Mouse (Mus musculus) NIH3T3 (cell line): ENCODE data around the gene Fam174b.
A peak's percentile ranks its signal among the peaks of the same experiment; 100 is the strongest.

ENCODE experiments used
- DNase-seq: peaks from one replicate; pipeline ENCODE4 v3.0.0-alpha.2; 2012; ENCODE audit warnings: low read depth

Gene Fam174b

DNA sequence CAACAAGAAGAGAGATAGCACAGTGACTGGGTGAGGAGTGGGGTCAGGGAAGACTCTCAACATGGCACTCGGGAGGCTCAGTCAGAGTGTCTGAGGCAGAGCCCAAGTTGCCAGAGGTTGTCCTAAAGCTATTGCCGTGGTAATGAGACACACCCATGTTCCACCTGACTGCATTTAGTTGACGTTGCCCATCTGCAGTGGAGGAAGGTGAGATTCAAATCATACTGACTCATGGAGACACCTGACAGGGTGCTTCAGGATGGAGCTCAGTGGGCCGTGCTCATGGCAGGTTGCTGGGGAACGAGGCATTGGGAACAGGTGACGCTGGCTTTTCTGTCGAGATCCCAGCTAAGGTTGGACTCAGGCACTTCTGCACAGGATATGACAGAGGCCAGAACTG is 9.9 kb downstream of the Fam174b start:
- DNase-seq, result no peak

DNA sequence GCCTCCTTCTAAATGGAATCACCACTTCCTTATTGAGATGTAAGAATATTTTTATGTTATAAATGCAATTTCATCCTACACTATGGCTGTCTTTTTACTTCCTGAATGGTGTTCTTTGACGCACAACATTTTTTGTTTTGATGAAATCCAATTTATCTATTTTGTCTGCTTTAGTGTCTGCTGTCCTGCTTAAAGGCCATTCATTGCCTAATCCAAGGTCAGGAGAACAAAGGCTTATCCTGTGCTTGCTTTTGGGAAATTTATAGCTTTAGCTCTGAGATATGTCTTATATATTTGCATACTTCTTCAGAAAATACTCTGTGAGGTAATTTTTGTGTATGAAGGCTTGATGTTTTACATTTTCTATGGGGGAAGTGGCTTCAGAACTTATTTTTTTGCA is 13.5 kb downstream of the Fam174b start:
- DNase-seq, result no peak

DNA sequence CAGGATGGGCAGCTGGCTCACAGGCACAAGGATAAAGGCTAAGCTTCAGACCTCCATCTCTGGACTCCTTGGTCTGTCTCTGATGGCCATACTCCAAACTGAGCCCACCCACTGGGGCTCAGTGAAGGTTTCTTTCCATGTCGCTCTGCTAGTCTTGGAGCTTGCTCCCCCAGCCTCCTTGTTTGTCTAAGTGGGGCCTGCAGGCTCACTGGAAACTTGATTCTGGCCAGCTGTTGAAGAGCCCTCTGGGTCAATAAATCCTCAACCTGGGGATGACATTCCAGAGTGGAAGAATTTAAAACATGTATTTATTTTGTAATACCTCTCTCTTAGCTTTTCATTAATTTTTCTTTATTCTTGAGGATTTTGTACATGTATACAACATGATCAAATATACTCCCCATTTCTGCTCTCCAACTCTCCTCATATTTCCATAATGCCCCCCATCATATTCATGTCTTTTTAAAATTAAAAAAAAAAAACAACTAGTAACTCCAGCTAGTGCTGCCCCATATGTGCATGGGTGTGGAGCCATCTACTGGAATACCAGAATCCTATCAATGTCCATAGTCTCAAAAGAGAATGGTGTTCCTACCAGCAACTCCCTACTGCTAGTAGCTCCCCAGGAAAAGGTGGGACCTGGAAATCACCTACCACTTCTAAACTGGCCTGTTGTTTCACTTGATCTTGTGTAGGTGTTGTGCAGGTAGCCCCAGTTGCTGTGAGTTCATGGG is 15.4 kb downstream of the Fam174b start:
- DNase-seq, result no peak

DNA sequence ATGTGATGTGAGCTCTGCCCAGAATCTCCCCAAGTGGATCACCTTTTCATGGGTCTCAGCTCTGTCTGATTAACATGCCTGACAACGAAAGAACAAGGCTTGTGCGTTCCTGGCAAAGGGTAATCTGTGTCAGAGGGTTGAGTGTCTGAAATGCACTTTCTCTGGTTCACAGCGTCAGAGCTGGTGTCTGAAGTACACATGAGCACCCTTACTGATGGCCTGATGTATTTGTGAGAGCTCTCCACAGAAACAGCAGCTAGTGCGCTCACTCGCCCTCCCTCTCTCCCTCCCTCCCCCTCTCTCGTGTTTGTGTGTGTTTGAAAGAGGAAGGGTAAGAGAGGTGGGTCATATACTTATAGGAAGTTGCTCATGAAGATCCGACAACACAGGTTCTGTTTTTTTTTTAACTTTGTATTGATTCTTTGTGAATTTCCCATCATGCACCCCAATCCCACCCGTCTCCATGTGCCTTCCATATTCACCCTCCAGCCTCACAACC is 21.6 kb downstream of the Fam174b start:
- no peak for DNase-seq

DNA sequence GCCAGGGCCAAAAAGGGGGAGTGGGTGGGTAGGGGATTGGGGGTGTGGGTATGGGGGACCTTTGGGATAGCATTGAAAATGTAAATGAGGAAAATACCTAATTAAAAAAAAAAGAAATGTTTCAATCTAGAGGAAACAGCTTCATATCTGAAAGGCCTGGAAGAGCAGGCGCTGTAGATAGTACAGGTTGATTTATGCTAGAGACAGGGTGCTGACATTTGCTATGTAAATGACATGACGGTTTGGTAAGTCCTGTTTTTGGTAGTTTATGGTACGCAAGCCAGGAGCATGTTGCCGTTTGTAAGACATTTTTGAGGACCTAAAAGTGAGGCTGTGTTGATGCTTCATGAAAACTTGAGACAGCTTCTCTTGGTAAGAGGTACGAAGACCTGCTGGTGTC is 24.6 kb downstream of the Fam174b start:
- DNase-seq, result no peak

DNA sequence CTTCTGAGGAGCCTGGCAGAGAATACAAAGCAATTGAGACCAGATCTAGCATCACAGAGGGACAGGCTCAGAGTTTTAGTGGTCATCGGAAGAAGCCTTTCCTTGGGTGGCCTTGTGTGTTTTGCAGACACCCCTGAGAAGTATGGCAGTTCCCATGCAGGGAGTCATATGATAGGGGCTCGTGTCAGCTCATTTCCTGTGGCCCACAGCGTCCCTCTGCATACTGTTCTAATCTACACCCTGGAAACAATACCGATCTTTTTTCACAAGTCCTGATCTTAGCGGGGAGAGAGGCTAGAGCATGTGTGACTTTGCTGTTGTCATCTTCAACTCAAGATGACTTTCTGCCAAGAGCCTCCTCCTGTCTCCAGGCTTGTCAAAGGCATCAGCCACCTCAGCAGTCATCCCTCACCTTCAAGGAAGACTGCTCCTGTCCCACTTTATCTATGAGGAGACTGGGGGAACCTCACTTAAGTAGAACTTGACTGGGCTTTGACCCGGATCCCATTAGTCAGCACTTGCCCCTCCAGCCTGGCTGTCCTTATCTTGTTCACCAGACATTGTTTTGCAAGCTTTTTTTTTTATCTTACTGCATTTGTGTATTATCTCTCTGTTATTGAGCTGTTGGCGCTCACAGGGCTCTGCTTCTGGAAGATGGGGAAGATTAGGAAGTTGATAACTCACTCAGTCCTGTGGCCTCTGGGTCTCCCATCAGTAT is 25.2 kb downstream of the Fam174b start:
- DNase-seq, result no peak

DNA sequence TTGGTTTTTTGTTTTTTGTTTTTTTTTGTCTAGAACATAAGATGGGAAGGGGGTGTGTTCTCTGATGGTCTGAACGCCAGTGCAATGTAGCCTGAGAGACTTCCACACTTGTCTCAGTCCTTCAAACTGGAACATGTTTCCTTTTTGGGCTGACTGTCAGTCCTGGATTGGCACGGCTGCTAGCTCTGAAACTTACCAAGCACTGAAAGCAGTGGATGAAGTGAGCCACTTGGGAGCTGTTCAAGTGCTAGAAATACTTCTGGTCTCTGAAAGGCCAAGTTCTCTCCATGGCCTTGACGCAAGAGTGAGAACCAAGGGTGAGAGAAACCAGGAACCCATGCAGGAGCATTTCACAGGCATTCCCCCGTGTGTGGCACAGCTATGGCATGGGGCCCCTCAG is 29.1 kb downstream of the Fam174b start:
- DNase-seq, result no peak

DNA sequence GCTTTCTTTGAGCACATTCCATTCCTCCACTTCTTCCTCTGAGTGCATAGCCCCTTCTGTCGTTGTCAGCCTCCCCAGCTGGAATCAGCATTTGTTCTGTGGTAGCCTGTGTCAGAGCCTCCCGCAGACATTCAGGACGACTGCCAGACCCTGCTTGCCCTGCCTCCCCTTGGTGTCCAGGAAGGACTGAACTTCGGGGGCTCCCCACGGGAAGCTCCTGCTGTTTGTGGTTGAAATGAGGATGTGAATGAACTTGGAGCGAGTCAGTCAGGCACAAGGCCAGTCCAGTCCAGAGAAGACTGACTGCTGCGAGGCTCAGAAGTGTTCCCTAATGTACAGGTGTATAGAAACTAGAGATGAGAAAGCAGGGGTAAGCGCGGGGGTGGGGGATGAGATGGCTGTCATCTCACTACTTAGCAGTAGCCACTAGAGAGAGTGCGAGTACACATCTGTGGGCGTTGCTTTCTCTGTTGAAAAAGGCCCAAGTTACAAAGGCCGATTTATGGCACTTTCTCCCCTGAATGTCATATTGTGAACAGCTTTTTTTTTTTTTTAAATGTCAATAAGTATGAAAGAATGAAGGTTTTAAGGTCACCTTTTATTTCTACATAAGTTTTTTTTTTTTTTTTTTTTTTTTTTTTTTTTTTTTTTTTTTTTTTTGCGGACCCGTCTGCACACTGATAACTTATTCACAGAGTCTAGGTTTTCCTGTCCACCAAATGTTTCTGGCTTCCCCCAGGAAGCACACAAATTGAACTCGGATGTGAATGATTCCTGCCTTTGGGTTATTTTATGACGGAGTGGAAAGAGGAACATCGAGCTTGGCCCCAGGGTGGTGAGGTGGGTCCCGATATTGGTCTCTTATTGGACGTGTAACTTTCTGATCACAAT is 31.5 kb downstream of the Fam174b start:
- peak; percentile 5 for DNase-seq

DNA sequence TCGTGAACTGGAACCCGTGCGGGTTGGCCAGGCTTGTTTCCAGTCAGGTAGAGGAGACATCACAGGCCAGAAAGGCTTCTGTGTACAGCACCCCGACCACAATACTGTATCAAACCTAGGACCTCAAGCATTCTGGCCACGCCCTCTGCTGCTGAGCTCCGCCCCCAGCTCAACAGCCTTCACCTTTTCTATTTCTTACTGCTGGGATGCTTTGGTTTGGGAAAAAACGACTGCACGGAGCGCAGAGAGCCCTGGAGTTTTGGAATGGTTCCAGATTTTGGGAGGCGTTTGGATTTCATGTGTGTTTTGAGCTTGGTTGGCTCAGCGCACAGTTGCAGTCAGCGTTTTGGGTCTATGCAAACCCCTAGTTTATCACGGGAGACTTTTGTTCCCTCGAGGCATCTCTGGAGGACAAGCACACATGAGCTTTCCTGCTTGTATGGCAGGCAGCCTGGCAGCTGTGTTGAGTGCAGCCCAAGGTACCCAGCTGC is 32.2 kb downstream of the Fam174b start:
- DNase-seq, result no peak

DNA sequence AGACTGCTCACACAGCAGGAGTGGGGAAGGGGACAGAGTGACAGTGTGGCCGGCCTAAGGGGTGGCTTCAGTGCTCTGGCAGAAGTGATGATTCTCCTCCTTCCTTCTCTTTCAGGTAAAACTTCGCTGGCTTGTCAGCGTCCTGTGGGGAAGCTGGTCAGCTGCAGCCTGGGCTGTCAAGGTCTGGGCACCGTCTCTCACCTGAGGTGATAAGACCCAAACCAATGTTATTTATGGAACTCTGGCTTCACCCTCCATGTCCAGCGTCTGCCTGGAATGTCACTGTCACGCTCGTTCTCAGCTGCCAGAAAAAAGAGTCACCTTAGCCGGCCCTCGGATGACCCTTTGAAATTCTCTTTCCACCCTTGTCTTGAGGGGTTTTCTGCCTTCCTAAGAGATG is 34.7 kb downstream of the Fam174b start:
- no peak for DNase-seq

DNA sequence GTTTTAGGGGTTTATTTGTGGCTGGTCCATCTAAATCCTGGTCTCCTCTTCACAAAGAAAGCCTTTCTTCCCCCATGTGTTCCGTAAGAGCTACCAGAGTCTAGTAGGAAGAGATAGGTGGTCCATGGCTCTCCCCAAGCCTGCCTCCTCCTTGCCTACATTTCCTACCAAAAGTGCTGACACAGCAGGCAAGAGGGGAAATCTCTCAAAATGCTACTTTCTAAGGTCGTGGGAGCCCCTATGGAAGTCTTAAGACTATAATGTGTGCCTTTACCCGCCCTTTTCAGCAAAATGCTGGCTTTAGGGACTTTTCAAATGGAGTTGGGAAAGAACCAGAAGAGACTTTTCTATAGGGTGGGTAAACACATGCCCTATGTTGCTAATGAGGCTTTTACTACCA is 37.7 kb downstream of the Fam174b start:
- DNase-seq, result no peak

DNA sequence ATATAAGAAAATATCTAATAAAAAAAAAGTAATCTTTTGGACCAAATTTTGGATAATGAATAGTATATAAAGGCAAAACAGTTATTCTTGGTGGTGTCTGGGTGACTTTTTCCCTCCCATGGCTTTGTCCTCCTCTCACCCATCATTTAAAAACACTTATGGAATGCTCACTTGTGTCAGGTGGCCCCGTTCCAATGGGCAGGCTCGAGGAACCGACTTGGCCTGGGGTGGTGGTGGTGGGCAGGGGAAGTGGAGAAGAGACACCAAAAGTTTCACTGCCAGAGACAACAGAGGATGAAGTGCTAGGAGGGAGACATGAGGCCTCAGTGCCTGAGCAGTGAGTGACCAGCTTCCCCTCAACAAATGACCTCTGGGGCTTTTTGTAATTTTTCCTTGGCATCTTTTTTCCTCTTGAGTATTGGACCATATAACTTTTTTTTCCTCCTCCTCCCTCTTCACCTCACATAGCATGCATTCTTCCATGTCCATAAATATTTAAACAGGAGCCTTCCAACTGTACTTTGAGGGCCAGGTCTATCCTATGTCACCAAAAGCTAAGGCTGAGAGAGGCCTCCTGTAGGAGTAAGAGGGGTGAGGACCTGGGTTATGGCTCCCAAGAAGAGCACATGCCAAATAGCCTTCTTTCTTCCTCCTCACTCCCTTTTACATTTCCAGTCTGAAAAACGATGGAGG is 44.8 kb downstream of the Fam174b start:
- DNase-seq, result no peak

DNA sequence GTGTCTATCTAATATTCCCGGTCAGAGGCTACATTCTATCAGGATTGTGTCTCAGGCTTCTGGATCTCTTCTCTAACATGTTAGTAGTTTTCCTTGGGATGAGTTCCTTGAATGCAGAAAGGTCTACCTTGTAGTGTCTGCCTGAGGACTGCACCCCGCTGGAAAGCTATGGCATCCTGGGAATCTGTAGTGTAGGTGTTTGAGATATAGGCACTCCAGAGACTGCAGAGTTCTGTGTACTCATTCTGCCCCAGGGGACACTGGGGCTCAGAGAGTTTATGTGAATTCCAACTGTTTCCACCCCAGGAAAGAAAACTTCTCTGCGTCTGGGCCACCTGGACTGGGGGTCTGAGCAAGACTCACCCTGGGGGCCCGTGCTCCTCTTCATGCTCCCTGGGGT is 45.7 kb downstream of the Fam174b start:
- no peak for DNase-seq

DNA sequence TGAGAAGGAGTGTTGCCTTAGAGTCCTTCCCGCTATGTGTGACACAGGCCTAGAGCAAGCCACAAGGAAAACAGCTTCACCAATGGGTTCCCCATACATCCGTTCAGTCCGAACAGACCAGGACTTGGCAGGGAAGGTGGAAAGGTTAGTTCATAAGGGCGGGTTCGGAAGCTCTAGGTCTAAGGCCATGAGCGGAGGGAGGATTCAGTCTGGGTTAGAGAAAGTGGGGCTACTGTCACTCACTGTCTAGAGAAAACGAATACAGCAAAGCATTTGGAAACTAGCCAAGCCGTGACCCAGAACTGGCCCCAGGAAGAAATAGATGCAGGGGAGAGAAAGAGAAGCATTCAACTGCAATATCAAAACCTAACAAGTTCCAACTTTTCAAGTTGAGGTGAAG is 47.4 kb downstream of the Fam174b start:
- DNase-seq, result no peak

DNA sequence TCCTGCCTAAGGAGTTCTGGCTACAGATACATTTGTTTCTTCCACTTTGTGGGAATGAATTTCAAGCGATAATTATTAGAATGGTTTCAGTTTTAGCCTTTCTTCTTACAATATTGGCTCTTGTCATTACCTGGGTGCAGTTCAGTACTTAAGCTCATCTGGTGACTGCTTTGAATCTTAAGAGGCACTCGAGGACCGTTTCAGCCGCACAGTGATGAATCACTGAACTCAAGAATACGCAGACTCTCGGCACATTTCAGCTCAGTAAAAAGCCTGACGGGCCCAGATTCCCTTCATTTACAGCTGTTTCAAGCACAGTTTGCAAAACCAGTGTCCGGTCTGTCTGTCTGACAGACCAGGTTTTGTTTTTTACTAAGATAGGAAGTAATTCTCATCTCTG is 51.0 kb downstream of the Fam174b start:
- no peak for DNase-seq

DNA sequence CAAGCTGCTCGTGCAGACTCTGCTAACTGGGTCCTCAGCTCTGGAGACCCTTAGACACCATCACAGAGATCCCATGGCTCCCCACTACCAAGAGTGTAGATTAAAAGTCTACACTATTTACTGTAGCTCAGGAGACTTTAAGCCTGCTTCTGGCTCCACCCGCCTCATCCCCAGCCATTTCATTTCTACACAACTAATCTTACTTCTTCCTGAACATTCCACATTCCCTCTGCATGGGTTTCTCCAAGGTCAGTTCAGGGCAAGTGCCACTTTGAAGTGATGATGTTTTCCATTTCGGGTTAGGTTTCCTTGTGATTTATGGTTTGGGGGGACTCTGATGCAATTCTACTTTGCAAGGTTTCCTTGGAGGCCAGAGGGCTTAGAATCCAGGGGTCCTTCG is 52.1 kb downstream of the Fam174b start:
- DNase-seq, result no peak

DNA sequence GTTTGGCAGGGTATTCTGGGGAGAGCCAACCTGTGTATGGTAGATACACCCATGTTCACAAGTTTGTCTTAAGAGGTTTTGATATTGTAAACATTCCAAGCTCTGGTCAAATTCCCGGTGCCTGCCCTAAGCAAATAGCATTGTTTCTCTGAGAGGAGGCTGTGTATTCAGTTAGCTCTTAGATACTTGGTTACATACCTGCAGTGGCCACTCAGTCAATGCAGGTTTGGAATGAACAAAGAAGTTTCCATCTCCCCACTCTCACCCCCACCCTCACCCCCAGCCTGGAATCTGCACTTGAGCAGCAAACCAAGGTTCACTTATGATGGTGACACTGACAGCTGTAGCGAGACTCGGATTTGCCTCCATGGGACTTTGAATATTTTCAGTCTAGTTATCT is 52.5 kb downstream of the Fam174b start:
- DNase-seq, result no peak

DNA sequence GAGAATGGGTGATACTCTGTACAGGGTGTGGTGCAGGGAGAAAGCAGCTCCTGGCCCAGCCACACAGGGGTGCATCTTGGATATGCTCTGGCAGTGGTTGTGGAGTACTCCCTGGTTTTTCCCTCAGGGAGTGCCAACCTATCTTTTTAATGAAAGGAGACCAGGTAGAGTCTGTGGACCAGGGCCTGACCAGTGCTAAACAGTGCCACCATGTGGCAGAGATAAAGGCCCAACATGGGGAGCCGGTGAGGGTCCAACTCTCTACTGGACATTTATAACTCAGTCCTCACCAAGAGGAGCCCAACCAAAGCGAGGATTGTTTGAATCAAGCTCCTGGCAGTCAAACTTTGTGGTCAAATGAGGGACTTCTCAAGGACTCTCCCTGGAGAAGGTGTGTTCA is 69.2 kb downstream of the Fam174b start:
- no peak for DNase-seq

DNA sequence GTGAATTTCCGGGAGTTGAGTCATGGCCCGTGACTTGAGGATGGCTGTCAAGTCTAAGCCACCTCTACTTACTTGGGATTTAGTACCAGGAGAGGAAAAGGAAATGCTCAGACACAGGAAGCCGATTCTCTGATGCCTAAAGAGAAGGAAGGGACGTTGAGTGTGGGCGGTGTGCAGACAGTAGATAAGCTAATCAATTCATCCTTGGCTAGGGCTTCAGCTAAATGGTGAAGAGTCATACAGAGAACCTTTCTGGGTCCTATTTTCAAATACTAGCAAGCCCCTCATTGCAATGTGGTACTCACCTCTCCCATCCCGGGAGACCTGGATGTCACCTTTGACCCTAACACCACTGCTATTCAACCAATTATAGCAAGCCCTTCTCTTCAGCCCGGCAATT is 71.3 kb downstream of the Fam174b start:
- no peak for DNase-seq

DNA sequence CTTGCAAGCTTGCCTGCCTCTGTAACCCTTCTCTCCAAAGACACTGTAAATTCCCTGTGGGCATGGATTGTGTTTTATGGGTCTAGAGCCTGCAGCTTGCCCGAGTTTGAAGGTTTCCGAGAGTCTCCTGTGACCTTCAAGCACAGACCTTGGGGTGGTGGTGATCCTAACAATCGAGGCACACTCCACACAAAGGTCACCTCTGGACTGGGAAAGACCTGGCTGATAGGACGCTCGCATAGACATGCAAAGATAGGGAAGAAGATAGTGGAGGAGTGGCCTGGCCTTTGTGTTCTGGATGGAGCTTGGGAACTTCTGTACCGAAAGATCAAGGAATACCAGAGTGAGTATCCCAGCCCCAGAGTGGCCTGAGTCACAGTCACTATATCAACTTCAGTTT is 72.1 kb downstream of the Fam174b start:
- no peak for DNase-seq

DNA sequence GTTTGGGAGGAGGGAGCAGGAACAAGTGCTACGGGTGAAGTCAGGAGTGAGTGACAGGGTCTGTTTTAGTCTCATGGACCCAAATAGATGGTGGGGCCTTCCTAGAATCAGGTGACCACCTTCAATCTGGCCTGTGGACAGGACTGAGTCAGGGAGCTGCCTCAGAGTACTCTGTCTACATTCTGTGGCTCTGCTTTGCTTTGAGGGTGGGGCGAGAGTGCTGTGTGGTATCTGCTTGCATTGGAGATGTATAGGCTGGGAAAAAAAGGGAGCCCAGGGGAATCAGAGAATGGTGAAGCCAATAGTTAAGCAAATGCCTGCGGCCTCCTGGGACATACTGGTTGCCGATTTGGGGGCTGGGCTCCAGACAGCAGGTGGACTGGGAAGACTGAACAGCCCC is 73.8 kb downstream of the Fam174b start:
- no peak for DNase-seq

DNA sequence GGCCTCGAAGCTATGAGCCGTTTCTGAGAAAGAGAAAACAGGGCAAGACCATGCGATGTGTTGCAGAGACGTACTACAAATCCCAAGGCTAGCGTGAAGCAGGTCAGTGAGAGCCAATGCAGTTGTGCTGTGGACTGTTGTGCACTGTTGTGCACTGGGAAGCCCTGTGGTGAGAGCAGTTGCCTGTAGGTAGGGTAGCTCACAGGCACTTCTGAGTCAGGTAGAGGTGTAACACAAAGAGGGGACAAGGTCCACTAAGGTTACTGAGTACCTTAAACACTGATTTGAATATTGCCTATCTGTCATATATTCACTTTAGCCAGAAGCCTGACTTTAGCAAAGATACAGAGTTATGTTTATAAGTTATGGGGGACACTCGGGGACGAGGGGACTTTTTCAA is 74.4 kb downstream of the Fam174b start:
- DNase-seq, result no peak
